Mouse (Mus musculus) intestine, postnatal 0 days (tissue): ENCODE measurements around the gene Pcsk6. TPM values are rescaled to one million over a fixed set of nuclear protein-coding genes. Genes with fewer than 3 reads are reported as not detected.

Source experiments
- ATAC-seq: fragments of 200-750 bp; cut with Nextera tagmentation; 2 replicates; pipeline ENCODE4 v1.8.0; 2017; ENCODE audit warnings: mild to moderate bottlenecking, moderate TSS enrichment, moderate library complexity
- H3K27ac ChIP-seq: fragments of 300-500 bp; sonication (generic); 2 replicates; pipeline ENCODE4 v1.5.1; 2014; ENCODE audit warnings: mild to moderate bottlenecking, low read depth, low read length, moderate library complexity
- H3K27me3 ChIP-seq: fragments of 300-500 bp; sonication (generic); replicated peaks from 2 replicates; pipeline ENCODE4 v1.6.1; 2014; ENCODE audit warnings: low read length, mixed read lengths; ENCODE audit not compliant: control insufficient read depth, insufficient read depth
- H3K36me3 ChIP-seq: fragments of 300-500 bp; sonication (generic); 2 replicates; pipeline ENCODE4 v1.6.1; 2014; ENCODE audit warnings: mild to moderate bottlenecking, moderate library complexity; ENCODE audit not compliant: control insufficient read depth, insufficient read depth
- H3K4me1 ChIP-seq: fragments of 300-500 bp; sonication (generic); replicated peaks from 2 replicates; pipeline ENCODE4 v1.6.1; 2014; ENCODE audit warnings: antibody characterized with exemption, low read length, mixed read lengths; ENCODE audit not compliant: control insufficient read depth, insufficient read depth
- H3K4me2 ChIP-seq: fragments of 300-500 bp; sonication (generic); replicated peaks from 2 replicates; pipeline ENCODE4 v1.6.1; 2014; ENCODE audit warnings: low read depth, mild to moderate bottlenecking, moderate library complexity
- H3K4me3 ChIP-seq: fragments of 300-500 bp; sonication (generic); 2 replicates; pipeline ENCODE4 v1.5.1; 2014; ENCODE audit warnings: low read depth, low read length
- H3K9ac ChIP-seq: fragments of 300-500 bp; sonication (generic); 2 replicates; pipeline ENCODE4 v1.6.1; 2014; ENCODE audit warnings: mild to moderate bottlenecking, low read depth, low read length
- H3K9me3 ChIP-seq: fragments of 300-500 bp; sonication (generic); 2 replicates; pipeline ENCODE4 v1.6.1; 2016; ENCODE audit warnings: mixed run types; ENCODE audit not compliant: control insufficient read depth
- CTCF ChIP-seq: sonication (generic); IDR thresholded peaks from 2 replicates; pipeline ENCODE4 v1.5.1; 2016; ENCODE audit warnings: low read depth, mild to moderate bottlenecking, control low read depth, antibody characterized with exemption, moderate library complexity
- WGBS: fragments of 180-500 bp; shearing (Covaris S2); extraction: QIAGEN DNeasy Blood & Tissue Kit; methylation state at CpG from one replicate; pipeline ENCODE4 v1.1.7; 2014; 5-methylcytosine and 5-hydroxymethylcytosine counted together
- polyA plus RNA-seq: library from polyadenylated mRNA; unstranded; fragments of >200 nt; fragmentation: Nextera tagmentation; extraction: Ambion mirVana; gene quantifications from 2 replicates; pipeline ENCODE4 v1.2.1, GENCODE M21; 2015

Pcsk6 gene
- polyA plus RNA-seq, 1 experiment from 2014 or later = 4.7 TPM

DNA sequence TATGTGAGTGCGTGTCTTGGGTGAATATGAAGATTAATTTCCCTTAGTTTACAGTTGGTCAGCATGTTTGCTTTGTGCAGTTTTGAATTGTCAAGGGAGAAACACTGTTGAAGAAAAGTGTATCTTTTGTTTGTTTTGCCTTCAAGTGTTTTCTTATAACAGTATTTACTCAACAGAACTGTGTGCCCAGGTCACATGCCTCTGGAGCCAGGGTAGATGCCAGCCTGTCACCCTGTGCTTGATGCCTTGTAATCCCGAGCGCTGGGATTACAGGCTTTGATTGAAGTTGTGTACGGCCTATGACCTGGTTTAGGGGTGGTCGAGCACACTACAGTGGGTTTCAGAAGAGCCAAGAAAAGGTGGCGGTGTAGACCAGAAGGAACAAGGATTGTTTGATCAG is 222.2 kb downstream of the Pcsk6 start:
- Histone ChIP-seq H3K36me3 (peaks cover 62% of the 10 kb centered on the region), H3K27ac (no peak overlapping the region), H3K27me3 (no peaks in the 10 kb centered on the region), H3K4me1 (no peaks in the 10 kb centered on the region; the same call in 1 of the 2 replicates), H3K4me3 (no peak overlapping the region), H3K9me3 (no peaks in the 10 kb centered on the region), H3K9ac (no peak overlapping the region), H3K4me2 (no peak overlapping the region)
- ATAC-seq = no peak
- 92% methylated on average over 6 of the region's 6 CpGs for WGBS
- TF ChIP-seq CTCF = no peak

DNA sequence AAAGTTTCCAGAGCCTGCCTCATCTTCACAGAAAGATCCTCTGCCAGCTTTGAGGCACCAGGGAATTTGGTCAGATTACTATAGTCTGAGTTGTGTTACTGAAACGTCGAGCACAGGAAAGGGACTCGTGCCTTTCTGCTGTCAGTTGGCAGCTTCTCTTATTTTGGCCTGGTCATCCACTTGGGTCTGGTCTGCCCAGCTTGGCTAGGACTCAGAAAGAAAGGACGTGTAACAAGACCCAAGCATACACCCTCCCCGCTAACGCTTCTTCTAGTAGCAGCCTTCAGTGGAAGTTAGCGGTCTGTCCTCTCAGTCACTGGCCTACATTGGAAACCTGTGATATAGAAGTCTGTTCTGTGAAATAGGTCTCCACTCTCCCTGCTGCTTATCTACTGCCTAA is 223.0 kb downstream of the Pcsk6 start:
- Histone ChIP-seq H3K9ac (no peak overlapping the region), H3K27me3 (no peaks in the 10 kb centered on the region)
- ATAC-seq = no peak

DNA sequence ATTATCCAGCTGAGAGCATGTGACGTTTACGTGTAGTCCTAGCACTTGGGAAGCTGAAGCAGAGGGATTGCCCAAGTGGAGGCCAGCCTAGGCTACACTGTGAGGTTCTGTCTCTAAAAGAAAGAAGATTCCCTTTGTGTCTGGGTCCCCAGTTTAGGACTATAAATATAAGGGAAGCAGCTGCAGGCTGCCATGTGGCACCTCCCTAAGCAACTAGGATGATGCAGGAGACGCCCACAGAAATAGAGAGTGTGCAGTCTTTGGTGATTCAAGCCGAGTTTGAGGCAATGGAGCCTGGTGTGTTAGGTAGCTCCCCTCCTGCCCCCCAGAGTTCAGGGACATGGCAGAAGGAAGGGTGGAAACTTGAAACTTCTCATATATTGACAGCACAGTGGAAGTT is 226.1 kb downstream of the Pcsk6 start:
- no peak overlapping the region for H3K4me3 ChIP-seq
- peaks cover 83% of the 10 kb centered on the region for H3K36me3 ChIP-seq
- H3K27me3 ChIP-seq = no peaks in the 10 kb centered on the region
- H3K4me2 ChIP-seq = no peak overlapping the region
- H3K9me3 ChIP-seq = no peaks in the 10 kb centered on the region
- 87% methylated on average over 4 of the region's 4 CpGs for WGBS
- no peak for ATAC-seq
- no peak overlapping the region for H3K9ac ChIP-seq
- no peaks in the 10 kb centered on the region for H3K4me1 ChIP-seq
- no peak for TF ChIP-seq CTCF
- H3K27ac ChIP-seq = no peak overlapping the region

More for the DNA sequence above, 223.0 kb downstream of the Pcsk6 start:
- no peak overlapping the region for H3K4me2 ChIP-seq
- WGBS = 85% methylated on average over 7 of the region's 7 CpGs
- H3K4me3 ChIP-seq = no peak overlapping the region
- no peaks in the 10 kb centered on the region for H3K9me3 ChIP-seq
- H3K4me1 ChIP-seq = no peaks in the 10 kb centered on the region; the same call in 1 of the 2 replicates
- no peak for TF ChIP-seq CTCF
- H3K27ac ChIP-seq = peak overlapping the region; percentile 21; the same call in 1 of the 2 replicates
- peaks cover 68% of the 10 kb centered on the region for H3K36me3 ChIP-seq

DNA sequence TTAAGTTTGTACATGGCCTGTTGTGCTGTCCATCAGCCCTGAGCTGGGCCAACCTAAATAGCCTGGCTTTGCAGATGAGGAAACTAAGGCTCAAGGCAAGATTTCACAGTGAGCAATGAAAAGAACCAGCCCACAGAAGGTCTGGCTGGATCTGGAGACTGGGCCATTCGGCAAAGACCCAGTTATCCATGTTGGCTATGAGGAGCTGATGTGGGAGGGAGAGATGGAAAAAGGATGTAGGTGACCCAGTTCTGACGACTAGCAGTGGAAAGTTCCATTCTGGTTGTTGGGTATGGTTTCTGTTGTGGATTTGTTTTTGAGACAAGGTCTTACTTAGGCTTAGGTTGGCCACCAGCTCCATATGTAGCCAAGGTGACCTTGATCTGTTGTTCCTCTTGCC is 226.5 kb downstream of the Pcsk6 start:
- no peak overlapping the region; the same call in 1 of the 2 replicates for H3K27ac ChIP-seq
- H3K9ac ChIP-seq = no peak overlapping the region
- no peak for ATAC-seq
- WGBS = 89% methylated on average over 2 of the region's 2 CpGs
- no peak for TF ChIP-seq CTCF
- H3K4me2 ChIP-seq = no peak overlapping the region
- H3K4me1 ChIP-seq = no peaks in the 10 kb centered on the region
- H3K9me3 ChIP-seq = no peaks in the 10 kb centered on the region
- peaks cover 78% of the 10 kb centered on the region for H3K36me3 ChIP-seq
- H3K4me3 ChIP-seq = no peak overlapping the region
- H3K27me3 ChIP-seq = no peaks in the 10 kb centered on the region

DNA sequence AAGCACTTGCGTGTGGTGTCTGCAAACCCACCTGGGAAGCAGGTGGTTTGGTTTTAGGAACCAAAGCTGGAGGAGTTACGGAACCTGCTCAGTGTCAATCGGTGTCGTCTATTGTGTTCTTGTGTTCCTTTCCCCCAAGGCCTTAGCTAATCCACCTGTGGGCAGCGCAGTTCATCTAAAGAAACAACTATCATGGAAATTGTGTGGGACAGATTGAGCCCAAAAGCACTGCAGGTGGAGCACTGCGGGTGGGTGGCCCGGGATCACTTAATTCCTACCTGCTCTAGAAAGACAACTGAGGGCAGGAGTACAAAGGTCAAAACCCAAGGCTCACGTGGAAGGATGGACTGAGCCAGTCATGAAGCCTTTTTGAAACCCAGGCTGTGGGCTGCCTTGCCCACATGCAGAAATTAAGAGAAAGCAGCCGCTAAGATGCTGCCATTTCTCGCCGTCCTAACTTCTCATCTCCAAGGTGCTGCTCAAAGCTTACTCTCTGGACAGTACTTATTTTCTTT is 229.2 kb downstream of the Pcsk6 start:
- WGBS = 85% methylated on average over 11 of the region's 11 CpGs
- Histone ChIP-seq H3K27ac (no peak overlapping the region), H3K4me2 (no peak overlapping the region), H3K9me3 (no peaks in the 10 kb centered on the region), H3K4me3 (no peak overlapping the region), H3K36me3 (peaks cover 55% of the 10 kb centered on the region), H3K4me1 (no peaks in the 10 kb centered on the region), H3K9ac (no peak overlapping the region), H3K27me3 (no peaks in the 10 kb centered on the region)
- no peak for TF ChIP-seq CTCF
- no peak for ATAC-seq

DNA sequence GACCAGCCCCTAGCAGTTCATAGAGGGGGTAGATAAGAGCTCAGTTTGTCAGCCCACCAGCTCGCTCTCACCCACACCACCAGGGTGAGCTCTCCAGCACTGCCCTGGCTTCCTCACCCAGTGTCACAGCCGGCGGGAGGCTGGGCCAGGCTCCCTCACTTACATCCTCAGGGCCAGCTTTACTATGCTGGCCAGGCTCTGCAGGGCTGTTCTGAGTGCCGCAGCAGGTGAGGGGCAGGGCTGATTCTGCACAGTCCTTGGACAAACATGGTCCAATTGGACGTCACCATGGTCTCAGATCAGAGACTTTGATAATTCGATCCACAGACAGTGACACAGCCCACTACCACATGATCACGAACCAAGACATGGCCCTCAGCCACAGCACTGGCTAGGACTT is 230.0 kb downstream of the Pcsk6 start:
- Histone ChIP-seq H3K36me3 (peaks cover 48% of the 10 kb centered on the region), H3K9ac (no peak overlapping the region), H3K9me3 (no peaks in the 10 kb centered on the region), H3K4me3 (no peak overlapping the region), H3K4me2 (no peak overlapping the region), H3K4me1 (no peaks in the 10 kb centered on the region), H3K27me3 (no peaks in the 10 kb centered on the region), H3K27ac (no peak overlapping the region)
- ATAC-seq = no peak
- WGBS = 84% methylated on average over 7 of the region's 7 CpGs
- no peak for TF ChIP-seq CTCF

DNA sequence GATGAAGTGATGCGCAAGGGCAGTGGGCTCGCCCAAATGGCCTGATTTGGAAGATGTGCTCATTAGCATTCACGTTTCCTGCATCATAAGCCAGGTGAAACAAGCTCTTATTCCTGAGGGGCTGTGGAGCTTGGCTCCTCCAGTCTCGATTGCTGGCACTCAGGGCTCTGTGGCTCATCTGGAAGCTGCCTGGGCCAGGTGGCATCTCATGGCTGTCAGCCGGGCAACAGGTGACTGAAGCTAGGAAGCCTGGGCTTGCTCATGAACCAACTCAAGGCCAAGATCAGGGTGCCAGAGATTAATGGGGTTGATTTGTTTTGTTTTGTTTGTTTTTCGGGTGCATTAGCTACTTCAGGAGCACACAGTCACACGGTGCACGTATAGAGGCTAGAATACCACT is 231.1 kb downstream of the Pcsk6 start:
- no peak overlapping the region for H3K4me2 ChIP-seq
- no peaks in the 10 kb centered on the region for H3K27me3 ChIP-seq
- WGBS = 85% methylated on average over 8 of the region's 8 CpGs
- ATAC-seq = no peak
- H3K9me3 ChIP-seq = no peaks in the 10 kb centered on the region
- H3K4me3 ChIP-seq = no peak overlapping the region
- peaks cover 37% of the 10 kb centered on the region for H3K36me3 ChIP-seq
- H3K9ac ChIP-seq = no peak overlapping the region
- no peaks in the 10 kb centered on the region for H3K4me1 ChIP-seq
- no peak overlapping the region for H3K27ac ChIP-seq
- TF ChIP-seq CTCF = no peak
